Mouse (Mus musculus): ENCODE data around the gene Olfr287. TPM values are rescaled to one million over a fixed set of nuclear protein-coding genes. Genes with fewer than 3 reads are reported as not detected.

The Olfr287 gene
- not detected in 2 replicates for polyA plus RNA-seq (2015; fragmentation: Nextera tagmentation; extraction: Ambion mirVana)

GRCm38 (mm10) chr15:98220877-98221276, at the start of gene Olfr287, which contains the start of gene Gm44579:
Gene Olfr287 (minus strand): TSS chr15:98221056.
Gene Gm44579 (minus strand): TSS chr15:98220977.
- H3K4me1 ChIP-seq (replicated peaks), result no peaks in the 10 kb centered on the region
- 53% methylated on average over 4 of the region's 4 CpGs for WGBS (ENCODE audit: insufficient replicate concordance)
- H3K27me3 ChIP-seq, result no peaks in the 10 kb centered on the region; the same call in 1 of the 2 replicates
- DNase-seq (no peak), ATAC-seq (ENCODE audit: low read depth) (no peak)
- no peaks in the 10 kb centered on the region for H3K9me3 ChIP-seq (replicated peaks)
- H3K27ac ChIP-seq, result no peak within 1 kb of the TSS
- no peak within 1 kb of the TSS for H3K4me3 ChIP-seq (replicated peaks)
- no peak within 1 kb of the TSS for H3K9ac ChIP-seq
- no peaks in the 10 kb centered on the region for H3K36me3 ChIP-seq
- no peak within 1 kb of the TSS for H3K4me2 ChIP-seq

- 69% methylated on average over 7 of the region's 7 CpGs for WGBS (ENCODE audit: insufficient replicate concordance)
- Histone ChIP-seq H3K27ac (no peak overlapping the region), H3K27me3 (no peaks in the 10 kb centered on the region), H3K4me3 (replicated peaks) (no peak overlapping the region), H3K36me3 (no peaks in the 10 kb centered on the region), H3K9ac (no peak overlapping the region), H3K4me1 (replicated peaks) (no peaks in the 10 kb centered on the region), H3K9me3 (replicated peaks) (no peaks in the 10 kb centered on the region), H3K4me2 (no peak overlapping the region)
- no peak for ATAC-seq (ENCODE audit: low read depth)
- DNase-seq, result no peak
Measured at GRCm38 (mm10) chr15:98257776-98258175, 36.9 kb upstream of the Olfr287 start.

GRCm38 (mm10) chr15:98257193-98257592, 36.3 kb upstream of the Olfr287 start, which contains the start of gene H1fnt:
Gene H1fnt (minus strand): TSS chr15:98257293.
- Histone ChIP-seq H3K4me2 (no peak within 1 kb of the TSS), H3K27me3 (no peaks in the 10 kb centered on the region), H3K9me3 (replicated peaks) (no peaks in the 10 kb centered on the region), H3K27ac (no peak within 1 kb of the TSS), H3K36me3 (no peaks in the 10 kb centered on the region), H3K9ac (no peak within 1 kb of the TSS), H3K4me1 (replicated peaks) (no peaks in the 10 kb centered on the region), H3K4me3 (replicated peaks) (no peak within 1 kb of the TSS)
- DNase-seq (no peak), ATAC-seq (ENCODE audit: low read depth) (no peak)
- 73% methylated on average over 8 of the region's 8 CpGs for WGBS (ENCODE audit: insufficient replicate concordance)

- no peak overlapping the region for H3K4me3 ChIP-seq (replicated peaks)
- H3K9me3 ChIP-seq (replicated peaks), result no peaks in the 10 kb centered on the region
- no peak overlapping the region for H3K27ac ChIP-seq
- no peaks in the 10 kb centered on the region for H3K27me3 ChIP-seq
- no peaks in the 10 kb centered on the region for H3K4me1 ChIP-seq (replicated peaks)
- 84% methylated on average over 13 of the region's 13 CpGs for WGBS (ENCODE audit: insufficient replicate concordance)
- H3K36me3 ChIP-seq, result no peaks in the 10 kb centered on the region
- no peak overlapping the region for H3K4me2 ChIP-seq
- DNase-seq (no peak), ATAC-seq (ENCODE audit: low read depth) (no peak)
- H3K9ac ChIP-seq, result no peak overlapping the region
Measured at GRCm38 (mm10) chr15:98256271-98256670, 35.4 kb upstream of the Olfr287 start.

DNA sequence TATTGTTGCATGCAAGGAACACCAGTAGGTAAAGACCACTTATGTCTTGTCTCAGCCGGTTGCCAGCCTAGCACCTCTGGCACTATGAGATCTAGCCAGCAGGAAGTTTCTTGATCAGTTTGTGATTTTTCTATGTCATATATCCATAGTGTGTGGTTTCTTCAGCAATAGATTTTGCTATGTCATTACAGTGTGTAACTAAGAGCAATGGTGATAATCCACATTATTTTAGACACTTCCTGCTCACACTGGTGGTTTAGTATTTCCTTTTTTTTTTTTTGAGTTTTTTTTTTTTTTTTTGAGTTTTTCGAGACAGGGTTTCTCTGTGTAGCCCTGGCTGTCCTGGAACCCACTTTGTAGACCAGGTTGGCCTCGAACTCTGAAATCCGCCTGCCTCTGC, 14.6 kb upstream of the Olfr287 start:
- Histone ChIP-seq H3K4me2 (no peak overlapping the region), H3K4me3 (replicated peaks) (no peak overlapping the region), H3K4me1 (replicated peaks) (no peaks in the 10 kb centered on the region), H3K9ac (no peak overlapping the region), H3K27ac (no peak overlapping the region), H3K36me3 (no peaks in the 10 kb centered on the region), H3K27me3 (no peaks in the 10 kb centered on the region), H3K9me3 (replicated peaks) (no peaks in the 10 kb centered on the region)
- ATAC-seq (ENCODE audit: low read depth) (no peak), DNase-seq (no peak)
- WGBS (ENCODE audit: insufficient replicate concordance), result 59% methylated on average over 4 of the region's 4 CpGs

DNA sequence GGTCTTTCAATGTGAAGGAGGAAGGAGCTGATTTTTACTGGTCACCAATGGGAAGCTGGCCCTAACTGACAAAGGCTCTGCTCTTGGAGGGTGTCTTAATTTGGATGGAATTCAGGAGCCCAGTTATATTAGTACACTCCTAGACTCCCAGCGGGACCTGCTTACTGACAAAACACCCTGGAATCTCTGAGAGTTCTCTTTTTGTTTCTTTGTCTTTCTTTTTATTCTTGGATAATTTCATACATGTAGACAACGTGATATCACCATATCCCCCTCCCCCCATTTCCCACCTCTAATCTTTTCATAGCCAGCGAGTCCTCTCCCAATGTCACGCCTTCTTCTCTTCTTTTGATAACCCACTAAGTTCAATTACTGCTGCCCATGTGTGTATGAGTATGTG, 13.5 kb upstream of the Olfr287 start, which contains the start of gene Olfr286:
Gene Olfr286, minus strand, starts transcription at position 101 of the 400 bp plus-strand sequence.
- DNase-seq, result no peak
- H3K9ac ChIP-seq, result no peak within 1 kb of the TSS
- H3K4me1 ChIP-seq (replicated peaks), result no peaks in the 10 kb centered on the region
- 70% methylated on average over 4 of the region's 4 CpGs for WGBS (ENCODE audit: insufficient replicate concordance)
- no peaks in the 10 kb centered on the region for H3K27me3 ChIP-seq
- no peak within 1 kb of the TSS for H3K4me3 ChIP-seq (replicated peaks)
- H3K36me3 ChIP-seq, result no peaks in the 10 kb centered on the region
- no peak for ATAC-seq (ENCODE audit: low read depth)
- no peak within 1 kb of the TSS for H3K4me2 ChIP-seq
- H3K27ac ChIP-seq, result no peak within 1 kb of the TSS
- no peaks in the 10 kb centered on the region for H3K9me3 ChIP-seq (replicated peaks)

DNA sequence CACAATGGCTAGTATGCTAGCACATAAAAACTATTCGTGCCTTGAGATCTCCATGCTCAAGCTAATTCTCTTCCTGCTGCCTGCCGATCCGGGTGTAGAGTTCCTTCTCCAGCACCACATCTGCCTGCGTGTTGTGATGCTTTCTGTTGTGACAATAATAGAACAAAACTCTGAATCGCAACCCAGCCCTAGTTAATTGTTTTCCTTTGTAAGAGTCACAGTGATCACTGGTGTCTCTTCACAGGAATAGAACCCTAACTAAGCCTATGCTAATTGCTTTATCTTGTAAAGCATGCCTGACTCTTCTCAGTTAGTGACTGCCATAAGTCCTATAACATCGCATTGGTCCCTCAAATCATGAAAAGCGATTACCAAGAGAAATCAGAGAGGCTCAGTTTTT, 5.2 kb upstream of the Olfr287 start:
- H3K9me3 ChIP-seq (replicated peaks), result no peaks in the 10 kb centered on the region
- H3K9ac ChIP-seq, result no peak overlapping the region
- H3K27ac ChIP-seq, result no peak overlapping the region
- ATAC-seq (ENCODE audit: low read depth) (no peak), DNase-seq (no peak)
- H3K4me3 ChIP-seq (replicated peaks), result no peak overlapping the region
- H3K4me2 ChIP-seq, result no peak overlapping the region
- no peaks in the 10 kb centered on the region for H3K27me3 ChIP-seq
- H3K36me3 ChIP-seq, result no peaks in the 10 kb centered on the region
- WGBS (ENCODE audit: insufficient replicate concordance), result 56% methylated on average over 7 of the region's 7 CpGs
- no peaks in the 10 kb centered on the region for H3K4me1 ChIP-seq (replicated peaks)

DNA sequence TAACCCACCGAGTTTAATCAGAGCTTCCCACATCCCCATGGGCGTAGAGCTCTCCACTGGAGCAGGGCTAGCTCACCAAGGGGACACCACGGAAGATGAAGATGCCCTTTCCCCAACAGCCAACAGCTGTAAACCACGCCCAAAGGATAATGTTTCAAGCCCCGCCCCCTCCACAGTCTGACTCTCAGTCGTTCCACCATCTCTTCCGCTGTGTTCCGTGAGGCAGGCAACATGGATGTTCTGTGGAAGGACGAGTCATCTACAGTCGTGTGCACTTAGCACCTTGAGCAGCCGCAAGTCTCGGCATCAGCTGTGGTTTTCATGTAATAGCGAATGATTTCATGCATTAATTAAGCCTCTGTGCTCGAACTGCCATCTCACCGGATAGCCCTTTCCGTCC, 4.8 kb upstream of the Olfr287 start:
- no peak for DNase-seq
- WGBS (ENCODE audit: insufficient replicate concordance), result 35% methylated on average over 16 of the region's 16 CpGs
- no peak overlapping the region for H3K9ac ChIP-seq

GRCm38 (mm10) chr15:98222377-98222776, 1.5 kb upstream of the Olfr287 start:
- Histone ChIP-seq H3K27me3 (no peaks in the 10 kb centered on the region), H3K4me2 (no peak overlapping the region), H3K36me3 (no peaks in the 10 kb centered on the region), H3K4me1 (replicated peaks) (no peaks in the 10 kb centered on the region), H3K4me3 (replicated peaks) (no peak overlapping the region), H3K9ac (no peak overlapping the region), H3K9me3 (replicated peaks) (no peaks in the 10 kb centered on the region), H3K27ac (no peak overlapping the region)
- ATAC-seq (ENCODE audit: low read depth) (no peak), DNase-seq (no peak)

More for the DNA sequence above, 4.8 kb upstream of the Olfr287 start:
- Histone ChIP-seq H3K27ac (no peak overlapping the region), H3K4me1 (replicated peaks) (no peaks in the 10 kb centered on the region), H3K27me3 (no peaks in the 10 kb centered on the region), H3K36me3 (no peaks in the 10 kb centered on the region), H3K4me2 (no peak overlapping the region), H3K4me3 (replicated peaks) (no peak overlapping the region), H3K9me3 (replicated peaks) (no peaks in the 10 kb centered on the region)
- no peak for ATAC-seq (ENCODE audit: low read depth)

DNA sequence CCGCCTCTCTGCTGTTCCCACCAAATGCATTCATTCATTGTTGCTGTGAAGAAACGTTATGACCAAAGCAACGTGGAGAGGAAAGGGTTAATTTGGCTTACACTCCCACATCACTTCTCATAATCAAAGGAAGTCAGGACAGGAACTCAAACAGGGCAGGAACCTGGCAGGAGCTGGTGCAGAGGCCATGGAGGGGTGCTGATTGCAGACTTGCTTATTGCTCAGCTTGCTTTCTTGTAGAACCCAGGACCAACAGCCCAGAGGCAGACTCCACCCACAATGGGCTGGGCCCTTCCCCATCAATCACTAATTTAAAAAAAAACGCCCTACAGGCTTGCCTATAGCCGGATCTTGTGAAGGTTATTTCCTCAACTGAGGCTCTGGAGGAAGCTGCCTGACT, 6.7 kb downstream of the Olfr287 start:
- 29% methylated on average over 5 of the region's 5 CpGs for WGBS (ENCODE audit: insufficient replicate concordance)
- ATAC-seq (ENCODE audit: low read depth), result no peak

DNA sequence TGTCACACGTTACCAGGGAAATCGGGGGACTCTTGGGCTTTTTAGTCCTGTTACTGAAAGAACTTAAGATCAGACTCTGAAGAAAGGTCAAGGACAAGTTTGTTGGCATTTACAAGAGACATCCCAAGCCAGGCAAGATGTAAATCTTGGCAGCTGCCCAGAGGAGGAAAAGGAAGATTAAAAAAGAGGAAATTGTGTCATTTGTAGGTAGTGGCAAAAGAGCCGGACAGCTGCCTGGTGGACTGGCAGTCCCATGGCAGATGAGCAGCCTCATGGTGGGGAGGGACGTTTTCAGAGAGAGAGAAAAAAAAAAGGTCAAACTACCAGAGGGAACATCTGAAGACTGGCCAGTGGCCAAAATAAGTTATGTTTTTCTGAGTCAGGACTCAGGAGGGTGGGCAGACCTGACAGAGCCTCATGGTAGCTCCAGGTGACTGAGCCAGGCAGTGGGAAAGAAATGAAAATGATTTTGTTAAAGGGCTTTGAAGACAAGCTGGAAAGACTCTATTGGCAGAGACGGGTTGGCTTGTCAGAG, 7.5 kb downstream of the Olfr287 start:
- Histone ChIP-seq H3K9me3 (replicated peaks) (no peaks in the 10 kb centered on the region), H3K4me1 (replicated peaks) (no peaks in the 10 kb centered on the region), H3K27me3 (no peaks in the 10 kb centered on the region; the same call in 1 of the 2 replicates), H3K9ac (no peak overlapping the region), H3K36me3 (no peaks in the 10 kb centered on the region), H3K4me3 (replicated peaks) (no peak overlapping the region), H3K27ac (no peak overlapping the region), H3K4me2 (no peak overlapping the region)
- no peak for DNase-seq
- no peak for ATAC-seq (ENCODE audit: low read depth)
- 45% methylated on average over 5 of the region's 5 CpGs for WGBS (ENCODE audit: insufficient replicate concordance)

More for the DNA sequence above, 6.7 kb downstream of the Olfr287 start:
- Histone ChIP-seq H3K27me3 (no peaks in the 10 kb centered on the region; the same call in 1 of the 2 replicates), H3K4me3 (replicated peaks) (no peak overlapping the region), H3K36me3 (no peaks in the 10 kb centered on the region), H3K27ac (no peak overlapping the region), H3K9me3 (replicated peaks) (no peaks in the 10 kb centered on the region), H3K4me1 (replicated peaks) (no peaks in the 10 kb centered on the region), H3K9ac (no peak overlapping the region), H3K4me2 (no peak overlapping the region)
- DNase-seq, result no peak

DNA sequence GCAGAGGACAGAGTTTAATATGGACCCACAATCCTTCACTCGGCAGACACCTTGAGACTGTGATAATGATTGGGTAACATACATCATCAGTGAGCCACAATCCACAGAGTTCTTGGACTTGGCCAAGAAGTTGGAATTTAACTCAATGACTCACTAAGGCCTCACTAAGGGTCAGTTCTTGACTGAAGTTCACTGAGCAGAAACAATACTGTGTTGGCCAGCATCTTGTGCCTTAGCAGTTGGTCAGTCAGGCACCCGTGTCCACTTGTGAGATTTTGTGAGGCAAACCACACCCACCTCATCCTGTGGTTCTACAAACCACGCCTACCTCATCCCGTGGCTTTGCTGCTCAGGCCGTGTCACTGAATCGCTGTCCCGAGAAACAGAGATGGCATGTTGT, 11.2 kb downstream of the Olfr287 start:
- no peak overlapping the region for H3K4me2 ChIP-seq
- no peaks in the 10 kb centered on the region for H3K4me1 ChIP-seq (replicated peaks)
- H3K4me3 ChIP-seq (replicated peaks), result no peak overlapping the region
- ATAC-seq (ENCODE audit: low read depth), result no peak
- H3K9me3 ChIP-seq (replicated peaks), result no peaks in the 10 kb centered on the region
- no peaks in the 10 kb centered on the region for H3K27me3 ChIP-seq
- no peak overlapping the region for H3K9ac ChIP-seq
- no peaks in the 10 kb centered on the region for H3K36me3 ChIP-seq
- 40% methylated on average over 7 of the region's 7 CpGs for WGBS (ENCODE audit: insufficient replicate concordance)
- no peak overlapping the region for H3K27ac ChIP-seq
- no peak for DNase-seq
